Mouse (Mus musculus): Measurements from ENCODE around the gene Pgls.

Pgls gene

DNA sequence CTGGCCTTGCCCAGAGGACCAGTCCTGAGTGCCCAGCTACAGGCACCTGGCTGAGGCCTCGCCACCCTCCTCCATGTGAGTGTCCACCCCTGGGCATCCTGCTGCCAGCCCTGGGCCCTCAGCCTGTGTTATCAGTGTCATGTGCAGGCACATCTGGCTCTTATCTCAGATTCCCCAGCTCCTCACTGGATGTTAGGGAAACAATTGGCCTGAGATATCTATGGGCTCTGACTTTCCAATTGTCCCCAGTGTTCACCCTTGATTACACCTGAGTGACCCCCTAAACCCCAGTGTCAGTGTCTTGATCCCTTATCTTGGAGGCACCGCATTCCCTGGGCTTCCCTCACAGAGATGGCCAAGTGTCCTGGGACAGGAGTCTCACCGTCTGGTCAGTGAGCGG is 47.3 kb downstream of the Pgls start:
- no peak for DNase-seq

DNA sequence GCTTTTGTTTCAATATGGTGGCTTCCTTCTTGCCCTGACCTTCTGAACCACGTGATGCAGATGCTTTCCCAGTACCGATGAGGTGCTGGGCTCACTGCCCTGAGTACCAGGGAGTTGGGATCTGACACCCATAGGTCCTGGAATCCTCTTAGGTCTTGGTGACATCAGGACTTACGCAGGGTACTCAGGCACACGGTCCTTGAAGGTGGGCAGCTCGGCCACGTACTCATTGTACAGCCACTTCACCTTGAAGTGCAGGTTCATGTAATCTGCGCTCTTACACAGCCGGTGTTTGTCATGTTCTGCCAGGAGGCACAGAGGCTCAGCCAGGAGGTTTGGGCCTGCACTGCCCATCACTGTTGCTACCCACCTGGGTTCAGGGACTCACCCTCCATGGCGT is 53.5 kb downstream of the Pgls start:
- no peak for DNase-seq

Data from heart, adult 11 months (tissue).